Mouse (Mus musculus): ENCODE measurements around the gene Gm37240. TPM values are rescaled to one million over a fixed set of nuclear protein-coding genes. Genes with fewer than 3 reads are reported as not detected.

Gm37240 gene
- total RNA-seq, 2 experiments from 2014 or later: 1.3 to 1.9 TPM

DNA sequence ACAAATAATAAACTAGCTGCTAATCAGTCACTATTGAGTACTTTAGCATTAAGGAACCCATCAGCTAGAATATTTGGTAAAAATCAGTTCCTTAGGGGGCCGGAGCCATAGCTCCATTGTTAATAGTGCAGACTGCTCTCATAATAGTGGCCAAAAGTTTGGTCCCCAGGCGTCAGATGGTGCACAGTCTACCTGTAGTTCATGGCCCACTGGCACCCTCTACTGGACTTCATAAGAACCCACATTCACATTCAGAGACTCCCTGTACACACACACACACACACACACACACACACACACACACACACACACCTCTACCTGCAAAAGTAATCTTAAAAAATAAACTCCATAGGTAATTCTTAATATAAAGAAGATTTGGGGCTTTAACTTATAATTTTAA, 959.4 kb downstream of the Gm37240 start:
- no peak for DNase-seq (ENCODE audit: low spot score in 2 of 2)

- no peak for DNase-seq (ENCODE audit: low spot score in 2 of 2)
Measured at GRCm38 (mm10) chr3:84927168-84927794, 960.0 kb downstream of the Gm37240 start.

DNA sequence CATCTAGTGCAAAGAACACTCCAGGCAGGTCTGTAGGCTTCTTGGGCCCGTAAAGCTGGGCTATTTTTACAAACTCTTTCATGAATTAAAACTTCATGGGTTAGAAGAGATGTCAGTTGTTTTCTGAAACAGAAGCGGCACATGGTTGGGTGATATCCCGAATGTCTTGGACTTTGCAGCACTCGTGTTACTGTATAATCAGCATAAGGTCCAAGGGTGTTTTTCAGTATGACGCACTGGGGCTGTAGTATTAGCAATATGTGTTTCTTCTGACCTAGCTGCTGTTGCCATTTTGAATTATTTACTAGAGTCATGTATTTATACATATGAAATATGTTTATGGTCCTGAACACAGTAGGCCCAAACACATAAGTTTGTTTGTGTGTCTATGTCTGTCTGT, 961.2 kb downstream of the Gm37240 start:
- no peak for DNase-seq (ENCODE audit: low spot score in 2 of 2)

- no peak for DNase-seq (ENCODE audit: low spot score in 2 of 2)
Measured at GRCm38 (mm10) chr3:84925229-84925628, 962.1 kb downstream of the Gm37240 start.

GRCm38 (mm10) chr3:84923670-84924069, 963.6 kb downstream of the Gm37240 start:
- no peak for DNase-seq (ENCODE audit: low spot score in 2 of 2)

- DNase-seq (ENCODE audit: low spot score in 2 of 2): no peak
Measured at GRCm38 (mm10) chr3:84923256-84923655, 964.1 kb downstream of the Gm37240 start.

GRCm38 (mm10) chr3:84921704-84922420, 965.5 kb downstream of the Gm37240 start:
- DNase-seq (ENCODE audit: low spot score in 2 of 2): peak; percentile 19 to 76

DNA sequence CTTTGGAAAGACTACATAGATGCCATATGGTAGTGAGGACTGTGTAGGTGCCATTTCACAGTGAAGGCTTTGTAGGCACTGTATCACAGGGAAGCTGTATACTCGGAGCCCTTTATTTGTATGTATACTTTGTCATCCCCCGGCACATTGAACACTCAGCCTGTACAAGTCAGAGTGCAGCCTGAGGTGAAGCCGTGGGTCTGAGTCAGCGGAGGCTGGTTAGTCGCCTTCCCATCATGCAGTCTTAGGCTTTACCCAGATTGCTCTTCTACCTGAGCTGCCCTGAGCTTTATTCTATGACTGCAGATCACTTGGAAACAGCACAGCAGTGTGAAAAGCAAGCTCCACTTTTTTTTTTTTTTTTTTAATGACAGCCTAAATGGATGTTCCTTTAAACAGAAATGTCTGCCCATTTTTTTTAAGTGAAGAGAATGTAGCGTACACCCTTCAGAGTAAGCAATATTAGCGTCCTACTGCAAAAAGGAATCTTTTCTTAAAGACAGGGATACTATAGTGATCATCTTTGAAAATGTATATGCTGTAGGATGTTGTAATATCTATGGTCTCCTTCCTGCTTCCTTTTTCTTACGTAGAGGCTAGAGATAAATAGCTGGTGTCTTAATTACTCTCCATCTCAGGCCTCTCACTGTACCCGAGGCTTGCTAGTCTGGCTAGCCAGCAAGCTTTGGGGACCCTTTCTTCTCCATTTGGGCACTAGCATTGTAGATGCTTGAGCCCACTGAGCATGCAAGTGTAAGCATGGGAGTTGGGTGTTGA, 969.2 kb downstream of the Gm37240 start:
- DNase-seq (ENCODE audit: low spot score in 2 of 2): no peak

DNA sequence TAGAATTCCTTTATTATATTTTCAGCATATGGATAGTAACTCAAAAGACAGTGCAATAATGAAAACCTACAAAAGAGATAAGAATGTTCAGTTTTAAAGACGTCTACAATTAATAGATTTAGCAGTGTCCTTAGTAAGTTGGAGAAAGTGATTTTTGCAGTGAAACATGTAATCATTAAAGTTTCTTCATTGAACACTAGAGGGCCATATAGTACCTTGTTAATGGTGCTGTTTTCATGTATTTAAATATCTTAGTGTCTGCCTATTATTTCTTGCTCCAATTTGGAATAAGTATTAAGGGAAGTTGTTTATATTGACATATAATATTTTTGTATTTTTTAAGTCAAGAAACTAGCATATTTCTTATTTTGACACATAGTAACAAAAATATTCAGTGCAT, 973.0 kb downstream of the Gm37240 start:
- DNase-seq (ENCODE audit: low spot score in 2 of 2): no peak

DNA sequence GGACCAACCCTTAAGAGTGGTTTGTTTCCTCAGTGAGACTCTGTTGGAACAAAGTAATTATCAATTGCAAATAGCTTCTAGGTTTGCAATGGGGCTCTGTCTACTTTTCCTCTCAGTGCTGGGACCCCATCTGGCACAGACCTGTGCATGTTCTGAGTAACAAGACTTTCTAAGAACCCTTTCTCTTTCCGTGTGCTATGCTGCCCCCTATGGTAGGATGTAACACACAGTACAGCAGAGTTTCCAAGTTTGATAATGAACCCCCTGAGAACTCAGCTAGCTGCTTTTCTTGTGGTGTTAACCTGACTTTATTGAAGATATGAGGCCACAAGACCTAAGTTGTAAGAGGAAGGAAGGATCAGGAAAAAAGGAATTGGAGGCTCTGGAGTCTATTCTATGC, 980.8 kb downstream of the Gm37240 start:
- peak in 1 of 2 experiments; percentile 16 for DNase-seq (ENCODE audit: low spot score in 2 of 2)

- no peak for DNase-seq (ENCODE audit: low spot score in 2 of 2)
Measured at GRCm38 (mm10) chr3:84897952-84898351, 989.4 kb downstream of the Gm37240 start.

- no peak for DNase-seq (ENCODE audit: low spot score in 2 of 2)
Measured at GRCm38 (mm10) chr3:84890983-84891382, 996.3 kb downstream of the Gm37240 start.

DNA sequence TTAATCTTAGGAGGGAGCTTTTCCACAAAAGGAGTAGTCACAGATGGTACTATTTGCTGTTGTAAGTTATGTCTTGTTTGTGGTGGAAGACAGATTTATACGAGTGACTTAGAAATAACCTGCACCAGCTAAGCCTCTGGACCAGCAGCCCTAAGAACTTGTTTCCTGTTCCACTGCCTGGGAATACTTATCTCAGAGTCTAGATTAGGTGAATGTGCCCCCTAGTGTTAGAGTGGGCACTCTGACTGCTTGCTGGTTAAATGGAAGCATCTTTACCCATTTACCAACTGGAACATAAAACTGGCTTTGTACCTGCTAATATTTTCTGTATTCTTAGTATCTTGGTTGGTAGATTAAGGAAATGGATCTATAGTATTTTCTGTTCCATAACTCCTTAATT, 997.7 kb downstream of the Gm37240 start:
- peak in 1 of 2 experiments; percentile 40 for DNase-seq (ENCODE audit: low spot score in 2 of 2)

- no peak for DNase-seq (ENCODE audit: low spot score in 2 of 2)
Measured at GRCm38 (mm10) chr3:84883817-84884483, 1003.4 kb downstream of the Gm37240 start.

DNA sequence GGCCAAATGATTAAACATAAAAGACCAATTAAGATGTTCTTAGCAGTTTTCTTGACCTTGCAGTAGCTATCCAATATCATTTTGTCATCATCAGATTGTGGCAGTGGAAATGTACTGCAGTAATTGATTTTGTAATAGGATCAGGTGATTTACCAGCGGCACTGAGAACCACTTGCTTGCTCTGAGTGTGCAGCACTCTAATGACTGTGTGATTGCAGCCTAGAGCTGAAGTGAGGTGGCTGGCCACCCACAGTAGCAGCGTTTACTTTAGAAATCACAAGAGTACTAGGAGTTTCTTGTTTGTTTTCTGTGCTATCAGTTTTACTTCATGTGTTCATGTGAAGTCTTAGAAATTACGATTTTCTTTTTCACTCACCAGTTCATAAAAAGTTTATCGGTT, 1011.1 kb downstream of the Gm37240 start:
- no peak for DNase-seq (ENCODE audit: low spot score in 2 of 2)

GRCm38 (mm10) chr3:84875306-84875705, 1012.0 kb downstream of the Gm37240 start:
- DNase-seq (ENCODE audit: low spot score in 2 of 2): no peak

DNA sequence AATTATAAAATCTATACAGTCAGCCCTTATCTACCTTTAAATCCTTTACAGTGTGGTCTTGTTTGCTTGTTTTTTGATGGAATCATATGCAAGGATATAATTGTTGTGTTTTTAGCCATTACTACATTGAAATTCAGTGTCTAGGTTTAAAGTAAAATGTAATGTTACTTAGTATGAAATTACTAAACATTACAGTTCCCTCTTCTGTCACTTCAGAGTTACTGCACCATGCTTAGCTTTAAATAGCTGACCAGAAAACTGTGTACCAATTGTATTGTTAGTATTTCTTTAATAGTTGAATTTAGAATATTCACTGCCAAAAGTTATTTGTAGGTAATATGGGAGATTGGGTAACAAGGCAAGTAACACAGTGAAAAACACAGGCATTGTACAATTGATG, 1017.2 kb downstream of the Gm37240 start:
- DNase-seq (ENCODE audit: low spot score in 2 of 2): no peak

DNA sequence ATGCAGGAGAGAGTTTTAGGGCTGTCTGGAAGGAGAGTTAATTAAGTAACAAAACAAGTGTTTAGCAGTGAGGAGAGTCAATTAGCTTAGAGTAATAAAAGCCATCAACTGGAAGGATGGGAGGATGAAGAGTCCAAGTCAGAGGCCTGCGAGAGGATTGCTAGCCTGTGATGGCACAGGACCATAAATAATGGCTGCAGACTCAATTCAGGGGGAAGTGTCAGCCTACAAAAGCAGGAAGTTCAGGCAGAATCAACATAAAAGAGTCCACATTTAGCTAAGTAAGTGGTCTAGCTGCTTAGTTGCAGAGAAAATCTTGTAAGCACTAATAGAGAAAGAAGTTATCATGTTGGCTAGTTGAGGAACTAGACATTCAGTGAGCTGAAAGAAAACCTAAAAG, 1019.3 kb downstream of the Gm37240 start:
- no peak for DNase-seq (ENCODE audit: low spot score in 2 of 2)

DNA sequence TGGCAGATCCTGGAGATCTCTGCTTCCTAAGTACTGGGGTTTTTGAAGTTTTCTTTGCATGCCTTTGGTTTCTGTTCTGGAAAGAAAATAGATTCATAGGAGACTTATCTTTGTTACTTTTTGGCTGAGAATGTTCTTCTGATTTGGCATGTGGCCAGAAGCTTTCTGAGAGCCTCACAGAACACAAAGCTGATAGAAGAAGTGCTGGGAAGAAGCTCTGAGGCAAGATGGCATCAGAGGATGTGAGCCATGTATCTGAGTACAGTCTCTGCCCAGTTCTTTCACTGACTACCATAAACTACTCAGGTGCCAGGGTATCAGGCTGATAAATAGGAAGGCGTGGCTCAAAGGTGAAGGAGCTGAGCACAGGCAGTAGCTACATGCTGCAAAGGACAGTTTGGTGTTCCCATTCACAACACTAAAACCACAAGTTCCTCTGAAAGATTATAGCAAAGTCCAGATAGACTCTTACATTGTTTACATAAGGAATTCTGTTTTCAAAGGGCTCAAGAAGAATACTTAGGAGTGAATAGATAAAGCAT, 1019.8 kb downstream of the Gm37240 start:
- DNase-seq (ENCODE audit: low spot score in 2 of 2): peak in 1 of 2 experiments; percentile 46

DNA sequence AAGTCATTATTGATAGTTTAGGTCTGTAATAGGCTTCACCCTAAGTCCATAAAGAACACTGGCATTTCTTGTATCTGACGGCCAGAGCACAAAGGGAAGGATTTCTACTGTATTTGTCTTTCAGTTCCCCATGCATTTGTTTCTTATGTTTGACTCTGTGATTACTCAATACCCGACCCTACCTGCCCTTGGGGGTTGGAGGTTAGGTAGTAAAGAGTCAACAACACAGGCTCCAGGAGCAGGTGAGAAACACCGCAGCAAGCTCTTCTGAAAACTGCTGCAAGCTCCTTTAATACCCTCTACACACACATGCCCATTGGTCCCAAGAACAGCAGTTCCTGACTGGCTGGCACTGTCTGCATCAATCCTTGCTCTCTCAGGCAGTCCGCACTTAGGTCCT, 1020.5 kb downstream of the Gm37240 start:
- no peak for DNase-seq (ENCODE audit: low spot score in 2 of 2)

GRCm38 (mm10) chr3:84865684-84866083, 1021.6 kb downstream of the Gm37240 start:
- no peak for DNase-seq (ENCODE audit: low spot score in 2 of 2)
